Mouse (Mus musculus): ENCODE data around the gene Kdelr1.

Gene Kdelr1

DNA sequence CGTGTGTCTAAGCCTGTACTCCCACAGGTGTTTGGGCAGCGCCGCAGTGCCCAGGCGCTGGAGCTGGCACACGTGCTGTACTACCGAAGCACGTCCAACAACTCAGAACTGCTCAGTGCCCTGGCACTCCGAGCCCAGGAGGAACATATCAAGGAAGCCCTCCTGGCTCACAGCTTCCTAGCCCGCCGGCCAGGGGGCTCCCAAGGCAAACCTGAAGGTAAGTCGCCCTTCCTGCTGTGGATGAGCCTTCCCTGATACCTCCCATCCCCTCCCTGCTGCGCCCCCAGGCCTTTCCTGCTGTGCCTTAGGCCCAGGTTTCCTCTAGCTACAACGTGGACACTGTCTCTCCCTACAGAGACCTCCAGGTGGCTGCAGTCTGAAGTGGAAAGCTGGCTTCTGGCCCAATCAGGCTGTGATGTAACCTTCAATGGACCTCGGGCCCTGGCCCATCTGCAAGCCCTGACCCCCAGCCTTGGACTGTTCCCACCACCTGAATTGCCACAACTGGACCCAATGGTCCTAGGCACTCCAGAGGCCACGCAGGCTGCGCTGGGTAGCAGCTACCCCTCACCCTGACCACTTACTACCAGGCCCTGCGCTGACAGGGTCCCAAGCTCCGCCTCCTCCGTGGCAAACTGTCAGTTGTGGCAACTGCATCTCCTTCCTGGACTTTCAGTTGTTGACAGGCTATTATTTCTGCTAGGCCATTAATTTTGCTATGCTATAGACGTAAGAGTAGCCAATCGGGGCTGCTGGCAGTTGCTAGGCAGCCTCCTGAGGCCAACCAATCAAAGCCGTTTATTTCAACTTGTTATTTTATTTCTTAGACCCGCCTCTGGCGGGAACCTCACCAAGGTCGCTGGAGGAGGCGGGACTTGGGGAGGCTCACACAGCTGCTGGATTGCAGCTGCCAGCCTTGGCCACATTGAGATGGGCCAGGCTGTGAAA, 43.8 kb downstream of the Kdelr1 start:
- DNase-seq (ENCODE audit: low read depth in 1 of 2, low spot score in 2 of 2), result peak in 1 of 2 experiments; percentile 54

DNA sequence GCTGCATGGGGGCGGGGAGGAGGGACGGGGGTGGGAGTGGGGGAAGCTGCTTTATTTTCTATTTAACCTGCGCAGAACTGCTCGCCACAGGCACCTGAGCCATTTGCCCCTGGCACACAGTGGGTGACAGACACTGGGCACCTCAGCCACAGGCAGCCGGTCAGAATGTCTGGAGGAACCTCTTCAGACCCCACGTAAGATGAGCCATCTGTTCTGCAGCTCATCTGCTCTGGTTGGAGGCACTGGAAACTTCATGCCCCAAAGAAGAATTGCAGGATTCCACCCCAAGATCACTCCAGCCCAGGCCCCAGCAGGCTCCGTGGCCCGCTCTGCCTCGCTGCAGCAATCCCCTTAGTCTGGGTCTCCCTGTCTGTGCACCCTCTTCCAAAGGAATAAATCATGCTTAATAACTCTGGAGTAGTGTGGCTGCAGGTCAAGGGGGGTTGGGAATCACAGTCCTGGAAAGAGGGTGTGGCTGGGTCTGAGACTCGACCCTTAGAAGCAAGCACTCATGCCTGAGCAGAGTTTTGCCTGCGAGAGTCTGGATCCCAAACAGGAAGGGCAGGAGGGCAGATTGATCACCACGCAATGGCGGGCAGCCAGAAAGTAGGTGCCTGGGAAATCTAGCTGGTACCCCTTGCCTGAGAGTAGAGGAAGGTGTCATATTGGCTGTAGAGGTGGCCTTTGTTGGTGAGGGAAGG, 44.6 kb downstream of the Kdelr1 start:
- no peak for DNase-seq (ENCODE audit: low read depth in 1 of 2, low spot score in 2 of 2)

DNA sequence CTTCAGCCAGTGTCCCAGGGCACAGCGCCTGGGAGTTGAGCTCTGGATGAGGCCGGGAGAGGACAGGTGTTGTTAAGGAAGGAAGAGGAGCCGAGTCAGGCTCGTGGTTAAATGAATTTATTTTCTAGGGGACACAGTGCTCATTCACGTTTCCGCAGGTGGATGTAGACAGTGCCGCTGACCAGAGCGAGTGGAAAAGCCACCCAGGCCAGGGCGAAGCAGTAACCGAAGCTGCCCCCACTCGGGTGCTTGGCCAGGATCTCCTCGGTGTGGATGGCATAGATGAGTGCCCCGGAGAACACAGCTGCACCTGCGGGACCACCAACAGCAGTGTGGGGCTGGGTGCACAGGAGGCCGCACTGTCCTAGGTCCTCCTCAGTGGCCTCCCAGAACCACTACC, 45.4 kb downstream of the Kdelr1 start:
- no peak for DNase-seq (ENCODE audit: low read depth in 1 of 2, low spot score in 2 of 2)

DNA sequence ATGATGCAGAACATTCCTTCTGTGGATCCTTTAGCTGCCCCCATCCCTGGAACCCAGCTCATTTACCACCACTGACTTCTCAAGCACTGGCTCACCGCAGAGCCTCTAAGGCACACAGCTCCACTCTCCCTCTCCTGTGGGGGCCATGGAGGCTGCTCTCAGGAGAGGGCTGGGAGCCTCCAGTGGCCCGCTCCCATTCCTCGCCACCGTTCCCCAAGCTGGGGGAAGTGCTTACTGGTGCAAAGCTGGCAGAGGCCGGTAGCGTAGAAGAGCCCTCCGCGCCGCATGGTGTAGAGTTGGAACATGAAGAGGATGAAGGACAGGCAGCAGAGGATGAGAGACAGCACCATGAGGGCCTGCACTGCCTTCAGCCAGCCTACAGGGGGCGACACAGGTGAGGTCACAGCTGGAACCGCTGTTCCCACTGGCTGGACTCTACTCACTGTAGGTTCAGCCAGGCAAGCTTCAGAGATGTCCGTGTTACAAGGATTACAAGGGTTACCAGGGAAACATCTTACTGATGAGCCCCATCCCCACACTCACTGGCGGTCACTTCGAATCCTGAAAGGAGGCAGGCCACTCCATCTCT, 46.6 kb downstream of the Kdelr1 start:
- DNase-seq (ENCODE audit: low read depth in 1 of 2, low spot score in 2 of 2), result no peak

DNA sequence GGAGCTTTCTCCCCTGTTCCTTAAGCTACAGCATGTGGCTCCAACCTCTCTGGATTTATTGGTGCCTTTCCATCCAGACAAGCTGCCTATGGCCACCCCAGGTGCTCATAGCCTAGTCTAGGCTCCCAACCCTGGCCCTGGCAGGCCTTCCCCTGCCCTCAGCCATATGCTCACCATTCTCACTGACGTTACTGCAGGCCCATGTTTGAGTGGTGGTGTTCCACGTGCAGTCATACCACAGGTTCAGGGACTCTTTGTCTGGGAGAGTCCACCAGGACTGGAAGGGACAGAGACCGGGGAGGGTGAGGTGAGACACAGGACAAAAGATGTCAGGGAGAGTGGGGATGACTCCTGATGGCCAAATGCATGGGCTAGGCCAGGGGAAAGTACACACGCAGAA, 47.2 kb downstream of the Kdelr1 start:
- no peak for DNase-seq (ENCODE audit: low read depth in 1 of 2, low spot score in 2 of 2)

DNA sequence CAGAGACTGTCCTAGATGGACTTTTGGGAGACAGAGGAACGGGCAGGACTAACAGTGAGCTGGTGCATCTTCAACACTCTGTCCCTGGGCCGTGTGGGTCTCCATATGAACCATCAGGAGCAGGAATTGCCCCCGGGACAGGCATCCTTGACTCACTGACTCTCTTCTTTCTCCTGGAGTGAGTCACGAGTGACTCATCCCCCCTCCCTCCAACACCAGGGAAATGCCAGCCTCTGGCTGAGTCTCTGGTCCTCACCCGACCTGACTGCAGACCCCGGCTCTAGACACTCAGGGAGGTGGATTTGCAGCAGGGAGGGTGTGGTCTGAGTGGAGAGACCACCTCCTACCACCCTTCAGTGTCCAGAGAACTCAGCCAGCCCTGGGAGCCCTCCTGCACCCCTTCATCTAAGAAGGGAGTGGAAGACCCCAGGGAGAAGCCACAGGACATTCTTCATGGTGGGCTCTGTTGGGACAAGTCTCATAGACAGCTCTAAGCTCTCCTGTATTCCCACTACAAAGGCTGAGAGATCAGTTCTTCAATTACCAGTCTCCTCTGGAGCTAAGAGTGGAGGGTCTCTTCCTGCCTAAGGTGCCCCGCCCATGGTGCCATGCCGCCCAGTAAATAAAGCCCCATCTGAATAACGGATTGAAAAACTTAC, 48.1 kb downstream of the Kdelr1 start:
- peak in 1 of 2 experiments; percentile 39 for DNase-seq (ENCODE audit: low read depth in 1 of 2, low spot score in 2 of 2)

DNA sequence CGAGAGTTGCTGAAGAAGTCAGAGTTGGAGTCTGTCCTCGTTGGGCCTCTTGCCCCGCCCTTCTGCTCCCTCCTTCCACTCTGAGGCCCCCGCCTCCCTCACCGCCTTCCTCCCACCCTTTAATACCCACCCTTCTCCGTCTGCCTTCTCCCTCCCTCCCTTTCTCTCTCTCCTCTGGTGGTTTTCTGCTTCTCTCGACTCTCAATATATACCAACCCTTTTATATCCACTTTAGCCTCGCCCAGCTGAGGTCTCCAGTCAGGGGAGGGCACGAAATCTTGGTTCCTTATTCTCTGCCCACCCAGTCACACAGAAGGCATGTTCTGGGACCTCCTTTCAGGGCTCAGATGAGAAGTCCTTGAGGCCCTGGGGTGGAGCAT, 48.7 kb downstream of the Kdelr1 start, which contains the start of gene Emp3:
Gene Emp3 (minus strand): TSS at position 163 of the 380 bp plus-strand sequence.
- DNase-seq (ENCODE audit: low read depth in 1 of 2, low spot score in 2 of 2), result peak; percentile 43 to 58

DNA sequence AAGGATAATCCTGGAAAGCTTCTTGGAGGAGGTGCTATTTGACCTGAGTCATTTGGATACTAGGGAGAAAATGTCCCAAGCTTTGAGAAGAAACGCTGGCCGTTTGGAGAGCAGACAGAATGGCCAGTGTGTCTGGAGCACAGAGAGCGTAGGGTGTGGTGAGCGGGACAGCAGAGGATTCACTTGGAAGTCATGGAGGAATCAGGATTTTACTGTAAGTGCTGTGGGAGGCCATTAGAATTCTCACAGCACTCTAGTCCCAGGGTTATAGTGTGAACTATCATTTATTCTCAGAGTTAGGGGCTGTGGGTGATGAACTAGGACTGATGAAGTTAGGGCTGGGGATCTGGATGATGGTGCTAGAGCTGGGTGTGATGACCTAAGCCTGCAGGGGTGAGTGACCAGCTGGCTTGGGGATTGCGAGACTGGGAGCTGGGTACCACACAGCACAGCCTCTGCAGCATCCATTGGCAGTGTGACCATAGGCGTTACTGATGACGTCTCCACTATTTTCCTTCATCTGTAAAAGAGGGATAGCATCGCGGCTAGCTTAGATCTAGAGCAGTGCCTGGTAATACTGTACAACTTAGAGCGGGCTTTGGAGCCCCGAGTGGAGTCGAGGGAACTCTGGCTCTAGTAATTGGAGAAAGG, 49.5 kb downstream of the Kdelr1 start:
- no peak for DNase-seq (ENCODE audit: low read depth in 1 of 2, low spot score in 2 of 2)

DNA sequence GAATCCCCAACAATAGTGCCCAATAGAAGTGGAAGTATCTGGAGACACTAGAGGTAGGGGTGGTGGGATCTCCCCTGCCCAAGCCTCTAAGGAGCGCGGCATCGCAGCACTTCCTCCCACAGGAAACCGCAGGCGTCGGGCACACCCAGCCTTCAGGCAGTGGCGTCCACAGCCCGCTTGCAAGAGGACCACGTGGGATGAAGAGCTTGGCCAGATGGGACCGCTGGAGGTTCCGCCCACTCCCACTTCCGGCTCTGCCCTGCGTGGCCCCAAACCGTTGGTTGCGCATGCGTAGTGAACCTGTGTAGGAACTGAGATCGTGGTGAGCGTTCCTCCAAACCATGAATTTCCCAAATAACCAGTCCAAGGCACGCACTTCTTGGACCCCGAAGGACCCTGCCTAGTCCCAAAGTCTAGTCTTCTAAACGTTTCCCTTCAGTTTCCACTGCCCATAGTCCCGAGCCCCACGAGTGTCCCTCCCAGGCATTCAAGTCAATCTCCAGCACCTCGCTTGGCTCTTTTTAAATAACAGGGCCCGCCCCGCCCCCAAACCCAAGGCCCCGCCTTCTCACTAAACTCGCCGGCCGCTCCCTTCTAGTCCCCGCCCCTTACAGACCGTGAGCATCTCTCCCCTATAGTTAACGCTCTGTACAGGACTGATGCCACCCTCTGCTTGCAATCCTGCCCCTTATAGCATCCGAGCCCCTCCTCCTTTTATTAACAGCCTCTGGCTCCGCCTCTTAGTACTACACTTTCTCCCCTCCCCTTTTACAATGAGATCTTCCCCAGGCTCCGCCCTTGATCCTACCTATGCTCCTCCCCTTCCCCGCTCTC, 50.6 kb downstream of the Kdelr1 start:
- DNase-seq (ENCODE audit: low read depth in 1 of 2, low spot score in 2 of 2), result peak; percentile 95 to 96

DNA sequence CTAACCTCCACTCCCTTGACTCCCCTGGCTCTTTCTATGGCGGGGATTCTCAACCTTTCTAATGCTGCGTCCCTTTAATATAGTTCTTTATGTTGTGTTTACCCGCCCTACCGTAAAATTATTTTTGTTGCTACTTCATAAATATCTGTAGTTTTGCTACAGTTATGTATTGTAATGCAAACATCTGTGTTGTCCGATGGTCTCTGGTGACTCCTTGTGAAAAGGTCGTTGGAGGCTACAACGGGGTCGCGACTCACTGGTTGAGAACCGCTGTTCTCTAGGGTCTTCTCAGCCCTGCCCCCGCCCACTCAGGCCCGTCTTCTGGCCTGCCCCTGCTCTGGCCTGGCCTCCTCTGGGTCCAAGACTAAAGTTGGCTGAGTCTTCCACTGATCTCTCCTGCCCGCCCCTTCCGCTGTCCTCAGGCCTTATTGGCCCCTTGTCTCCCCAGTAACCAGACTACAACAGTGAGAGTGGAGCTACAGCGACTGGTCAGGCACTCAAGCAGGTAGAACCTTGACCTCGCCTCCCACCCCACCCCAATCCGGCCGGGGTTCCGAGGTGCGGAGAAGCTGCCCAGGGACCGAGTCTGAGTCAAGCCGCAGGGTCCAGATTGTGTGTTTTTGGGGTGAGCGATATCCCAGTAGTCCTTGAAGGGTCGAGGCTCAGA, 51.3 kb downstream of the Kdelr1 start, which contains the start of gene Ccdc114:
Gene Ccdc114 (plus strand): TSS at position 311 of the 667 bp plus-strand sequence.
- DNase-seq (ENCODE audit: low read depth in 1 of 2, low spot score in 2 of 2), result peak; percentile 32 to 51

DNA sequence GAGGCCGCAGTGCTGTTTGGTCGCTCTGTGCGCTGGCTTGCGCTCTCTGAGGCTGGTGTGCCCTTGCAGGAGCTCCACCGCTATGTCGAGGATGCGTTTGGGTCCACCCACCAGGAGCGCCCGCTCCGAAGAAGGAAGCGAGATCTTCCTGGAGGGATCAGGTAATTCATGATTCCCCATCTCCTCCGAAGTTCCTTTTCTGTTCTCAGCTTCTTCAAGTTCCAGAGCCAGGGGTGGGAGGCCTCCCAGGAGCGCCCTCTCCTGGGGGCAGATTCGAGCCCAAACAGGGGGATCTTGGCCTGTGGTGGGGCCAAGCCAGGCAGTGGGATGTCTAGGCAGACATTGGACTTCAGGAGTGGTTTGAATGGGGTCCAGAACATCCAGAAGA, 51.9 kb downstream of the Kdelr1 start:
- no peak for DNase-seq (ENCODE audit: low read depth in 1 of 2, low spot score in 2 of 2)

DNA sequence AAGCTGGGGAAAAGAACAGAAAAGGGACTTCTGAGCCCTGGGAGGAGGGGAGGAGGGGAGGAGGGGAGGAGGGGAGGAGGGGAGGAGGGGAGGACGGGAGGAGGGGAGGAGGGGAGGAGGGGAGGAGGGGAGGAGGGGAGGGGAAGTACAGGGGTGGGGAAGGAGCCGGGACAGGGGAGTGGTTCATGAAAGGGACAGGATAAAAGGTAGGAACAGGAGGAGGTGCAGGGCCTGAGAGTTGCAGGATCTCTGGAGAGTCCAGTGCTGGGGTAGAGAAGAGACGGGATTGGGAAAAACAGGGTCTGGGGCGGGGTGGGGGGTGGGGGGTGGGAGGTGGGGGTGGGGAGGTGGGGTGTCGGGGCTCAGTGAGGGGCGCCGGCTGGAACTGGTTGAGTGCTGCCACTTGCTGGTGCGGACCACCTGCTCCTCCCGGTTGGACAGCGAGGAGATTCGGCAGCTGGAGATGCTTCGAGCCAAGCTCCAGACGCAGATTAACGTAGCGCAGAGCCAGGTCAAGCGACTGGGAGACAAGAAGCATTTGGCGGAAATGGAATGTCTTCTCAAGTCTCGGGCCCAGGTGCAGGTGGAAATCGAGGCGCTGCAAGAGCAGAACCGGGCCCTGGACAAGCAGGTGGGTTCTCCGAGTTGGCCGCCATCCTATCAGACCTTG, 56.2 kb downstream of the Kdelr1 start:
- no peak for DNase-seq (ENCODE audit: low read depth in 1 of 2, low spot score in 2 of 2)

DNA sequence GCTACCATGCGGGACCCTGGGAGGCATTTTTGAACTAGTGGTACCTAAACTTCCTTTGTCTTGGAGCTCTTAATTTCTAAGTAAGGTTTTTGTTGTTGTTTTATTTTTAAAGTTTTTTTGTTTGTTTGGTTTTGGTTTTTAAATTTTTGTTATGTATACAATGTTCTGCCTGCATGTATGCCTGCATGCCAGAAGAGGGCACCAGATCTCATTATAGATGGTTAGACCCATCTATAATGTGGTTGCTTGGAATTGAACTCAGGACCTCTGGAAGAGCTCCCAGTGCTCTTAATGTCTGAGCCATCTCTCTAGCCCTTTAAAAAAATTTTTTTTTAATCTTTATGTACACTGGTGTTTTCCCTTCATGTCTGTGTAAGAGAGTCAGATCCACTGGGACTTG, 57.1 kb downstream of the Kdelr1 start:
- DNase-seq (ENCODE audit: low read depth in 1 of 2, low spot score in 2 of 2), result no peak
